Mouse (Mus musculus): ENCODE measurements around the gene Cdhr2.

The Cdhr2 gene

GRCm38 (mm10) chr13:54693558-54694347 is 7.5 kb upstream of the Cdhr2 start, which contains the start of gene Rnf44:
Gene Rnf44 (minus strand): TSS chr13:54693907.
- DNase-seq (ENCODE audit: low spot score): peak; percentile 100

DNA sequence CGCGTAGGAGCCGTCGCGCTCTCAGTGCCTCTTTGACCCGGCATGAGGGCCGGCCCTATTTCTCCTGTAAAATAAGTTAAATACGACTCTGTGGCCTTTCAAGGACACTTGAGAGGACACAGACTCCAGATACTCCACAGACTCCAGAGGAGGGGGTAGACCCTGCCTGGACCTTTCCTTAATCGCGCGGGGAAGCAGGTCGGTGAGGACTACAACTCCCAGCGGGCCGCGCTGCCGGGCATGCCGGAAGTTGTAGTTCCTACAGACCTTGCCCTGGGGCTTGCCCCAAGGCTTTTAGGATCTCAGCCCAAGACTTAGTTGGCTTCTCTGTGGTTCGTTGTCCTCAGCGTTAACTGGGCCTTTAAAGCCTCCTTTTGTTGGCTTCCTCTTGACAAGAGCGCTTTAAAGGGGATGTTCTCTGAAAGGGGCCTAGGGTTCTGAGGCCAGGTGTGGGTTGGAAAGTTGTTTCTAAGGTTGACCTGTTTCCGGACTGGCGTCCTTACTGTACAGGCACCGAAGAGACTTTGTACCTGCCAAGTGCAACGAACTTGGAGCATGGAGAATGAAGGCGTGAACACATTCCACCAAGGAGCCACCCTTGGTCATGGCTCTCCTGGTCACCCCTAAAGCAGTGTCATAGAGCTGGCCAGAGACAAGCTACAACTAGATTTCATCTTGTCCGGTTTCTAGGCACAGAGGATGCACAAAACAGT is 6.8 kb upstream of the Cdhr2 start:
- peak; percentile 85 for DNase-seq (ENCODE audit: low spot score)

DNA sequence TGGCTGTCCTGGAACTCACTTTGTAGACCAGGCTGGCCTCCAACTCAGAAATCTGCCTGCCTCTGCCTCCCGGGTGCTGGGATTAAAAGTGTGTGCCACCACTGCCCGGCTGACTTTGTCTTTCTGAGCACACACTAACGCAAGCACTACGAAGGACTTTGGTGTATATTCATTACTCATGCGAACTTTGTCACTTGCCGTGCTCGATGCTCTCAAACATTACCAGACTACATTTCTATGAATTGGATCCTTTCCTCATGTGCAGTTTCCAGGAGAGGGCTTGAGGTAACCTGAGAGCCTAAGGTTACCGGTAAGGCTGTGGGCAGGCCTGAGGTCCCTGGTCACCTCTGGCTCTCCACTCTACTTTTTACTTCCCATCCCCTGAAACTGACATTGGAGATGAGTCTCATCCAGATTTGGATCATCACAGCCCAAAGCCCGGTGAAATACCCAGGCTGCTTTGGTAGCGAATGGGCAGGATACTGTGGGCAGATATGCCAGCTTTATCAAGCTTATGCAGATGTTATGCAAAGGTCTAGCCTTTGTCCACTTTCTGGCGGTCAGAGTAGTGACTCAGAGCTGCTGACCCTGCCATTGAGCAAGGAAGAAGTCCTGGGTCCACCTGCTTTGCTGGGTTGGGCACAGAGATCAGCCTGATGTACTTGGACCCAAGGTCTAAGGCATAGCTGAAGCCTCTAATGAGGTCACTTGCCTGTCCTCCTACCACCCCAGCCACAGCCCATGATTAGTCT is 5.6 kb upstream of the Cdhr2 start:
- no peak for DNase-seq (ENCODE audit: low spot score)

DNA sequence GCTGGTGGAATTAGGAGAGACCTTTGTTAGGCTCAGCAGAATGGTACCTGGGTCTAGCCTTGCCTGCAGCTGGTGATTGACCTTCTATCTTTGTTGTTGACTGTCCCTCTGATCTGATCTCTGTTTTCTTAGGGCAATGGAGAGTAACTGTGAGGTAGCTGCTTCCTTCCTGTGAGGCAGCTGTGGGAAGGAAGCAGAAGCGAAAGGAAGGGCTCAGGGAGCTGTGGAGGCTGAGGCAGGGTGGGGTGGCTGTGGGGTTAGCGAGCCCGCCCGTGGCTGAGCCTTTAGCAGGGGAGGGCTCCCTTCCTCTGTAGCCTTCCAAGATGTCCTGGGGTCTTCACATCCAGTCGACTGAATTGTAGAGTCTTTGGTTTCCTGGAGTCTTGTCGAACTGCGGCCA is 1.2 kb downstream of the Cdhr2 start:
- no peak for DNase-seq (ENCODE audit: low spot score)

- no peak for DNase-seq (ENCODE audit: low spot score)
Observed at GRCm38 (mm10) chr13:54704890-54705289, 3.6 kb downstream of the Cdhr2 start.

DNA sequence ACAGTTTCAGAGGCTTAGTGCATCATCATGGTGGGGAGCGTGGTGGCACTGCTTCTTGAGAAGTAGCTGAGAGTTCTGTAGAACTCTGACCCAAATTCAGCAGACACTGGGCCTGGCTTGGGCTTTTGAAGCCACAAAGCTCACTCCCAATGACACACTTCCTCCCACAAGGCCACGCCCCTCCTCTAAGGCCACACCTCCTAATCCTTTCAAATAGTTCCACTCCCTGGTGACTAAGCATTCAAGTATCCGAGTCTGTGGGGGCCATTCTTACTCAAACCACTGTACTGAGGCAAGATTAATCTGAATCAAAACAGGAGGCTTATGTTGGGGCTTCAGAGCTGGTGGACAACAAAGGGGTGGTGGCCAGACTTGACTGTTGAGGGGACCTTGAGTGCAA is 9.6 kb downstream of the Cdhr2 start:
- DNase-seq (ENCODE audit: low spot score): no peak

- no peak for DNase-seq (ENCODE audit: low spot score)
Observed at GRCm38 (mm10) chr13:54714393-54714792, 13.1 kb downstream of the Cdhr2 start.

DNA sequence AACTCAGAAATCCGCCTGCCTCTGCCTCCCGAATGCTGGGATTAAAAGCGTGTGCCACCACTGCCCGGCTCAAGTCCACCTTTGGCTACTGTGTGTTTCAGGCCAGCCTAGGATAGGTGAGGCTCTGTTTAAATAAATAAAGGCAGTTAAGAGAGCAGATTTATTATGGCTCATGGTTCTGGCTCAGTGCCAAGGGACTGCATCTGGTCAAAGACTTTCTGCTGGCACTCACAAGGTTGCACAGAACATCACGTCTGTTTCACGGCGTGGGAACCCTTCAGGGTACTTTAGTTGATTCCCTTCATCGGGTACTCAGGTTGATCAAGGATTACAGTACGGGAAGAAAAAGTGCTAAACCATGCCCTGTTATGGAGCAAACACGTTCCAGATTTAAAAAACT is 13.7 kb downstream of the Cdhr2 start:
- DNase-seq (ENCODE audit: low spot score): no peak

GRCm38 (mm10) chr13:54716916-54717315 is 15.7 kb downstream of the Cdhr2 start:
- DNase-seq (ENCODE audit: low spot score): peak; percentile 41

GRCm38 (mm10) chr13:54723143-54723542 is 21.9 kb downstream of the Cdhr2 start:
- DNase-seq (ENCODE audit: low spot score): no peak

DNA sequence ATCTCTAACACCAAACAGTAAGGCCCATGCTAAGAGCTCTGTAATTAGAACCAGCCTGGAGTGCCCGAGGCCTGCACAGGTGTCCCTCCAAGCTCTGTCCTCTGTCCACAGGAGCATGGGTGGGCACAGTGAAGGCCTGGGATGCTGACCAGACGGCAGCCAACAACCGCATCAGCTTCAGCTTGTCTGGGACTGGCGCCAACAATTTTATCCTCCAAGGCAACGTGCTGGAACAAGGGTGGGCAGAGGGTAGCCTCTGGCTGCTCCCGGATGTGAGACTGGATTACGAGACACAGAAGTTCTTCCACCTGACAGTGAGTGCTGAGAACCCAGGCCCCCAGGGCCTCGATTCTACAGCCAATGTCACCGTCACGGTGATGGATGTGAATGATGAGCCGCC is 24.9 kb downstream of the Cdhr2 start:
- DNase-seq (ENCODE audit: low spot score): no peak

DNA sequence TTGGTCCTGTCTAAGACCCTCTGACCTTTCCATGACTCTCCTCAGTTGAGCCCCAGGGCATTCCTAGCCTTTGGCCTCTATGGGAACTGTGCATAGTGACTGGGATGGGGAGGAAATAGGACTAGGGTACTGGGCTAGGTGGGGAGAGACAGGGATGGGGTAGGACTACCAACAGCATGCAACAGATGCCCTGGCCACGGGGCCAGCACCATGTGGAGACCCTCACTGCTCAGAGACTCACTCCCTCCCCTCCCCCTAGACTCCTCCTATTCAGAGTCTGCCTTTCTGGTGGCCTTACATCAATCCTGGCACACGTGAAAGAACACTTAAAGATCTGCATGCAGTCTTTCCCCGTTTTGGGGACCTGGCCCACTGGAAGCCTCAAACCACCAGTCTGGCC is 35.7 kb downstream of the Cdhr2 start:
- no peak for DNase-seq (ENCODE audit: low spot score)

- DNase-seq (ENCODE audit: low spot score): no peak
Observed at GRCm38 (mm10) chr13:54737488-54738212, 36.4 kb downstream of the Cdhr2 start.

- DNase-seq (ENCODE audit: low spot score): no peak
Observed at GRCm38 (mm10) chr13:54738213-54738601, 36.9 kb downstream of the Cdhr2 start.

- DNase-seq (ENCODE audit: low spot score): no peak
Observed at GRCm38 (mm10) chr13:54746110-54746509, 44.8 kb downstream of the Cdhr2 start.

GRCm38 (mm10) chr13:54746896-54747295 is 45.6 kb downstream of the Cdhr2 start:
- no peak for DNase-seq (ENCODE audit: low spot score)

GRCm38 (mm10) chr13:54748190-54748589 is 46.9 kb downstream of the Cdhr2 start:
- no peak for DNase-seq (ENCODE audit: low spot score)

DNA sequence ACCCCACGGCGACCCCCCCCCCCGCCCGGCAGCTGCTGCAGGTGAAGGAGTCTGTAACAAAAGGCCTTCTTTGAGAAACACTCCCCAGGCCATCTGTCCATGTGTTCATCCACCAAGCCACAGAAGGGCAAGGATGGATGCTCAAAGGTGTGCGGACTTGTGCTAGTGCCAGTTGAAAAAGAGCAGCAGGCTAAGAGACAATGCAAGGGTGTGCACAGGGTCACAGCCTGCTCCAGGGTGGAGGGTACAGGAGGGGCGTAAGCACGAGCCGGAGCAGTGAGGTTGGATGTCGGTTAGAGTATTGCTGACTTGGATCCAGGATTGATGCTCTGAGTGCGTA is 47.4 kb downstream of the Cdhr2 start:
- no peak for DNase-seq (ENCODE audit: low spot score)

GRCm38 (mm10) chr13:54749061-54749863 is 48.0 kb downstream of the Cdhr2 start:
- no peak for DNase-seq (ENCODE audit: low spot score)

GRCm38 (mm10) chr13:54749864-54750411 is 48.7 kb downstream of the Cdhr2 start, which contains the start of gene Gprin1:
Gene Gprin1 (minus strand): TSS chr13:54749874.
- no peak for DNase-seq (ENCODE audit: low spot score)

DNA sequence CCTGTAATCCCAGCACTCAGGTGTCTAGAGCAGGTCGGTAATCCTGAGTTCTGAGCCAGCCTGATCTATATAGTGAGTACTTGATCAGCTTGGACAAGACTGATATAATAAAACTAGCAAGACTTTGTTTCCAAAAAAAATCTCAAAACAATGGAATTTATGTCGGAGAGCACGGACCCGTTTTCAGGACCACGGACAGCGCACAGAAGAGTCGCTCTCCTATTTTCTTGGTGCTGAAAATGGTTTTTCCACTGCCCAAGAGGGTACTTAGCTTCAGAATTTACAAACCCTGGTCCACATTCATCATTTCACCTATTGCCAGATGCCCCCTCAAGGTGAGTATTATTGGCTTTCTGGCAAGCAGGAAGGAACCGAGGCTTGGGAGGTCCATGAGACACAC is 49.4 kb downstream of the Cdhr2 start:
- no peak for DNase-seq (ENCODE audit: low spot score)

Measured in T-cell, adult 2 months (primary cell).